18 mouse cellular contexts compared by ENCODE assay signal in genomic region chr15:62168522-62168921, GRCm38 (mm10).
"Had no signal": no experiment of that assay in that cellular context is flagged by ENCODE, and none has a peak within 500 bp of the region (broad histone marks: within the 10 kb centered on the region; RNA-seq: fewer than 3 reads in every experiment).

No protein-coding gene starts in this region.

- H3K4me2 ChIP-seq: lung, embryonic 15.5 days; midbrain, embryonic 11.5 days; midbrain, embryonic 13.5 days; midbrain, embryonic 15.5 days; neural tube, embryonic 12.5 days; stomach, embryonic 15.5 days had no signal

- H3K27ac ChIP-seq: lung, embryonic 15.5 days; macrophage; midbrain, embryonic 13.5 days; midbrain, embryonic 15.5 days; neural tube, embryonic 12.5 days; stomach, embryonic 15.5 days; stomach, postnatal 0 days had no signal

- H3K9me3 ChIP-seq: lung, embryonic 15.5 days; megakaryocyte, embryonic 14.5 days; midbrain, embryonic 13.5 days; midbrain, embryonic 15.5 days; neural tube, embryonic 12.5 days; stomach, embryonic 15.5 days had no signal

- H3K36me3 ChIP-seq: lung, embryonic 15.5 days; midbrain, embryonic 13.5 days; midbrain, embryonic 15.5 days; neural tube, embryonic 12.5 days; stomach, embryonic 15.5 days had no signal

- H3K4me3 ChIP-seq: lung, embryonic 15.5 days; megakaryocyte, embryonic 14.5 days; midbrain, embryonic 13.5 days; midbrain, embryonic 15.5 days; neural tube, embryonic 12.5 days; stomach, embryonic 15.5 days had no signal

- H3K4me1 ChIP-seq: lung, embryonic 15.5 days; midbrain, embryonic 13.5 days; midbrain, embryonic 15.5 days; neural tube, embryonic 12.5 days; stomach, embryonic 15.5 days had no signal

- ATAC-seq: liver, postnatal 0 days; lung, postnatal 0 days; midbrain, embryonic 13.5 days; midbrain, embryonic 15.5 days had no signal

- H3K27me3 ChIP-seq: lung, embryonic 15.5 days; megakaryocyte, embryonic 14.5 days; midbrain, embryonic 13.5 days; midbrain, embryonic 15.5 days; neural tube, embryonic 12.5 days; stomach, embryonic 15.5 days had no signal

- DNase-seq: liver, postnatal 0 days; lung, adult 2 months; lung, postnatal 14 days; lung, postnatal 36 days; right cerebral cortex, postnatal 14 days; thymus, adult 2 months; thymus, postnatal 25 days; thymus, postnatal 4 days had no signal

- H3K9ac ChIP-seq: liver, postnatal 0 days; lung, embryonic 15.5 days; midbrain, embryonic 13.5 days; midbrain, embryonic 15.5 days; neural tube, embryonic 12.5 days; stomach, embryonic 15.5 days had no signal
